Mouse (Mus musculus) urinary bladder, postnatal 10 days (tissue): ENCODE results near the gene Tubg2.

Source experiments
- DNase-seq: peaks from one replicate; pipeline ENCODE4 v3.0.0; 2022; ENCODE audit warnings: low spot score

Gene Tubg2

DNA sequence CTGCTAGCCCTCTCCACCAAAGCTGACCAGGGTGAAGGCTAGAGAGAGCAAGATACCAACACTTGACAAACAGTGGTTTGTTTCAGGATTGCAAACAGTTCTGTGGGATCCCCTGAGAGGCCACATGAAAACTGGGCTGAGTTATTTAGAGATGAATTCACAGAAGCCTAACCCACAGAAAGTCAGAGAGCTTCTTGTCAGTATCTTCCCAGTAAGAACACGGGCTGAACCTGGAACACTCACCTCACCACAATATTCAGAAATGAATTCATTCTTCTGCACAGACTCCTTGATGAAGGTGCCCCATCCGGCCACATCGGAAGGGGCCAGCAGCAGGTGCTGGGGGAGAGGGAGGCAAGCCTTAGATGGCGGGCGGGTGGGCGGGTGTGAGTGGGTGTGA, 38.9 kb downstream of the Tubg2 start:
- DNase-seq, result no peak

GRCm38 (mm10) chr11:101195101-101195500, 39.4 kb downstream of the Tubg2 start:
- DNase-seq, result no peak

- DNase-seq, result no peak
Measured at GRCm38 (mm10) chr11:101195571-101195970, 39.9 kb downstream of the Tubg2 start.

DNA sequence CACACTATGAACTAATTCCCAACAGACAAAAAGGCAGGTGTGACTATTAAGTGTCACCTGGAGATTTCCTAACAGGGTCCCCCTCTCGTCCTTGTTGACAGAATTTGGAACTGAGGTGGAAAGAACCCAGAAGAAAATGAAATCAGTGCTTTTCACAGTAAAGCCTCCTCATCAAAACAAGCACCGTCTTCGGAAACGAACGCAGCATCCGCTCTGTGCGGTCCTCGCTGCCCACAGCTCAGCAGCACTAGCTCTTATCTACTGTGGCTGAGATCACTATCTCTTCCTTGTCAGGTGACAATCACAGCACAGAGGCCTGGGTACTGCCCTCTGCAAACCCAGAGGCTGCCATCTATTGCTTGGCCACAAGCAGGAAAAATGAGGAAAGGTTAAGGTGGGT, 40.5 kb downstream of the Tubg2 start:
- DNase-seq, result no peak

DNA sequence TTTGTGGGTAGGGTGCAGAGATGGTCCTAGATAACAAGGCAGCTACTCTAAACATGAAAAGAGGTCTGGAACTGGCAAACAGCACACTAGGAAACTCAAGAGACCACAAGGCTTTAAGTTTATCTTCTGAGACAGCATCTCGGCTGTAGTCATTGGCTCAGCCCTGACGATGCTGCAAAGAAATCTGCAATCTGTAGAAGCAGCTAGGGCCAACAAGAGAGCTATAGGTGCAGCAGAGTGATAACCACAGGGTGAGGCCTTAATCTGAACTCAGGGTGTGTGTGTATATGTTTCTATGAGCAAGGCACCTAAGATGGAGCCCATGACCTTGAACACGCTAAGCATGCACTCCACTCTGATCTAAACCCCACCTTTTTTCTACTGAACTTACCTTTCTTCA, 43.8 kb downstream of the Tubg2 start:
- no peak for DNase-seq

GRCm38 (mm10) chr11:101200986-101201385, 45.3 kb downstream of the Tubg2 start:
- no peak for DNase-seq
